Mouse (Mus musculus): Measurements from ENCODE around the gene Amn.

DNA sequence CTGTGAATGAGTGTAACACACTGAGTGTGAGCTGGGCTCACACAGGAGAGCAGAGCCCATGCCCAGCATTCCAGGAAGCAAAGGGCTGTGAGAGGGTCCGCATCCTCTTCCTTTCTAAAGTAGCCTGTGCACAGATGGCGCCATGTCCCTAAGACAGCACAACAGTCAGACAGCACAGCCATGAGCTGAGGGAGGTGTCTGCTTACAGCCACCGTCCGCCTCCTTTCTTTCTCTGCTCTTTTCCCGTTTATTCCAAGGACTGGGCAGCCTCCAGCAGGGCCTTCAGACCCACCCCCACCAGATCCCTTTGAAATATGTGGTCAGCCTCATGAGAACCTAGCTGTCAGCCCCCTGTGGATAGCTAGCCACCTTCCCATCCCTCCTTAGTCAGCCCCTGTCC, 5.7 kb upstream of the Amn start:
- TF ChIP-seq CTCF (IDR thresholded peaks at IDR 0.05; ENCODE audit: extremely low read depth, insufficient read depth, low read length) (no peak), POLR2A (IDR thresholded peaks at IDR 0.05; ENCODE audit: extremely low read depth, insufficient read depth, low read length) (no peak)

Data from cortical plate, adult 2 months (tissue).